Mouse (Mus musculus): ENCODE measurements around the gene Prrc2b. TPM values are rescaled to one million over a fixed set of nuclear protein-coding genes. Genes with fewer than 3 reads are reported as not detected.

The Prrc2b gene
- total RNA-seq, 2 experiments from 2014 or later: 104 to 111 TPM

DNA sequence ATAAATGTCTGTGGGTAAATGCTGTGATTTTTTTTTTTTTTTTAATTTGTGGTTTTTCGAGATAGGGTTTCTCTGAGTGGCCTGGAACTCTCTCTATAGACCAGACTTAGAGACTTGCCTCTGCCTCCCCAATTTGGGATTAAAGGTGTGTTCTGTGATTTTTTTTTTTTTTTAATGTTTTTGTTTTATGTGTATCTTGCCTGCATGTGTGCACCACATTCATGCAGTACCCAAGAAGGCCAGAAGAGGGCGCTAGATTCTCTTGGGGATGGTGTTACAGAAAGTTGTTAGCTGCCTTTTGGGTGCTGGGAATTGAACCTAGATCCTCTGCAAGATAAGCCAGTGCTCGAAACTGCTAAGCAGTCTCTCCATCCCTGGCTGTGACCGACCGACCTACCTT is 10.1 kb downstream of the Prrc2b start:
- no peak for DNase-seq

DNA sequence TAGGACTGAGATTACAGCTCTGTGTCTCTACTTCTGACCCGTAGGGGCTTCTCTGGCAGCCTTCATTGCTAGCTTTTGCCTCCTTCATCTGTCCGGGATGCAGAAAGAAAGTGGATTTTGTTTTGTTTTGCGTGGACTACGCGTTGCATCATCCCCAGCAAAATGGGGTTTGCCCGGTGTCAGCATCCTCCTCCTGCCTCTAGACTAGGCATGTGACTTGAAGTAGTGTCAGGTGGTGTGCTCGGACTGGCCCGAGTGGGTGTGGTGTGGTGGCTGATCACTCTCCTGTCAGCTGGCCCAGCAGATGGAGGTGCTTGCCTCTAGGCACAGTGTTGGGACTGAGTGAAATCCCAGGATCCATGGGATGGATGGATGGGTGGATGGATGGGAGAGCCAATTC is 11.2 kb downstream of the Prrc2b start:
- DNase-seq: no peak

DNA sequence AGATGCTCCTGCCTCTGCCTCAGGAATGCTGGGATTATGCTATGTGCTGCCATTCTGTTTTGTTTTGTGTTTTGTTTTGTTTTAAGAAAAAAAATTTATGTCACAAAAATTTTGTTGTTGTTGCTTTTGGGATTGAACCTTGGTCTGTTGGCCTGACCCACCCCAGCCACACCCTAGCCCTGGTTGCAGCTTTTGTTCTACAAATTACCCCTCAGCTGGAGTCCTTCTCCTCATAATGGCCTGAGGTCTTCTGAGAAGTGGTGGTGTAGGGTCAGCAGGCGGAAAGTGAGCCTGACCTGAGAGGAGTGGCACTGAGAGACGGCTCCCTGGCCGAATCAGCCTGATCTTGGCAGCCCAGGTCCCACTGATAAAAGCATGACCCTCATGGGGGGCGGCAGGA is 11.8 kb downstream of the Prrc2b start:
- no peak for DNase-seq

DNA sequence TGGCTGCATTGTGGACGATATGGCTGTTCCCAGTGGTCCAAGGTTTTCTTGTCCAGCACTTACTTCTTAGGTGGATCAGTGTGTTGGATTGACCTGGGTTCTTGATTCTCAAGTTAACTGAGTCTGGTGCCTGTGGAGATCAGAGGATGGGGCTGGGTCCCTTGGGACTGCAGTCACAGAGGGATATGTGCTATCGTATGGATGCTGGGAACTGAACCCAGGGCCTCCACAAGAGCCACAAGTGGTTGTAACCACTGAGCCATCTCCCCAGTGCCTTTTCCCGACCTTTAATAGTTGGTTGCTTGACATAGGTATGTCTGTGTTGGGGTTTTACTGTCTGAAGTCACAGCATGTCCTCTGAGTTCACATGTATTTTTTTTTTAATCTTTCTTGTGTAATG is 12.2 kb downstream of the Prrc2b start:
- DNase-seq: no peak

DNA sequence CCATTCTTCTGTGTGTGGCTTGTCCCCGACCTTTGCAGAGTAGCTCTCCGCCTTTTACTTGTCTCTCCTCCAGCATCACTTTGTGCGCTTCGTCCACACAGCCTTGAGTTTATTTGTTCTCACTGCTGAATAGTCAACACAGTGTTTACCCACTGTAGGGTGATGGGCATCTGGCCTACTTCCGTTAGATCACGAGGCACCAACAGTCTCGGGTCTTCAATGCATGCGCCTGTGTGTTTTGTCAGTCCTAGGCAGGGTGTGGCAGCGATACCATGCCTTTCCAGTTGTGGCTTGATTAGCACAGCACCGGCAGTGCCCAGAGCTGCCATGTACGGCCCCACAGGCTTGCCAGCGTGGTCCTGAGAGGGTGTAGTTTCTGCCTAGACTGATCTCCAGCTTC is 13.6 kb downstream of the Prrc2b start:
- no peak for DNase-seq

DNA sequence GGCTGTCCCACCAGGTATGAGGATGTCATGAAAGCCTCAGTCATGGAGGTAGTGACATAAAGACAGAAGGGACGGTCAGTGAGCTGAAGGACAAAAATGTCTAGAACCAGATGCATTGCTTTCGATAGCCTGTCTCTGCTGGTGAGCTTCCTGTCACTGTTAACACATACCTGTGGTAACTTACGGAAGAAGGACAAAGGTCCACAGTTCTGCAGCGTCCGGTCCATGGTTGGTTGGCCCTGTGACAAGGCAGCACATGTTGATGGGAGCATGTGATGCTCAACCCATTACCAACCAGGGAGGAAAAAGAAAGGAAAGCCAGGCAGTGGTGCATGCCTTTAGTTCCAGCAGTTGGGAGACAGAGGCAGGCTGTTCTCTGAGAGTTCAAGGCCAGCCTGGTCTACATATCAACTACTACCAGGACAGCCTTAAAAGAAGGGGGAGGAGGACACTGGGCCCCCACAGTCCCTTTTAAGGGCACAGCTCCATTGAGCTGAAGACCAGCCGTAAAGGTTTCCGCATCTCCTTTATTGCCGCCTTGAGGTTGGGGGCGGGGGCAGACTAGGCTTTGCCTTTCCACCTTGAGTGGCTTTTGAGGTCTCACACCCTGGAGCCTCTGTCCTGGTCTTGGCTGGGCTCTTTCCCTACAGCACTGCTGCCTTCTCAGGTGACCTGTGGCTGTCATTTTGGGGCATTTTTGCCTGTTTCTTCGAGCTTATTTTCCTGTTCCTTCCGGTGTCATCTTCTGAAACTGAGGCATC is 14.3 kb downstream of the Prrc2b start:
- DNase-seq: no peak

DNA sequence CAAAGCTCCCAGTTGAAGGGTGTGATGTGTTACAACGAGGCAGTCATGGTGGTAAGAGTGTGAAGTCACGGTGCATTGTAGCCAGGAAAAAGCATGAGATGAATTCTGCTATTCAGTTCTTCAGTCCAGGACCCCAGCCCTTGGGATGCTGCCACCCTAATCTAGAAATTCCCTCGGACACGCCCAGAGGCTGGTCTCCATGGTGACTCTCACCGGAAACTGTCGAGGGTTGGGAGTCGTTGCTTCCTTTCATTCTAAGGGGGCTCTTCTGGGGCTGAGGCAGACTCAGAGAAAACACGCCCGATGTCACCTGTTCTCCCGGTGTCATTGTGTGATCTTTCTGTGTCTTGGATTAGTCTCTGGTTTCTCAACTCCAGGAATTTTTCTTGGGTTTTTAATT is 15.7 kb downstream of the Prrc2b start:
- DNase-seq: no peak

DNA sequence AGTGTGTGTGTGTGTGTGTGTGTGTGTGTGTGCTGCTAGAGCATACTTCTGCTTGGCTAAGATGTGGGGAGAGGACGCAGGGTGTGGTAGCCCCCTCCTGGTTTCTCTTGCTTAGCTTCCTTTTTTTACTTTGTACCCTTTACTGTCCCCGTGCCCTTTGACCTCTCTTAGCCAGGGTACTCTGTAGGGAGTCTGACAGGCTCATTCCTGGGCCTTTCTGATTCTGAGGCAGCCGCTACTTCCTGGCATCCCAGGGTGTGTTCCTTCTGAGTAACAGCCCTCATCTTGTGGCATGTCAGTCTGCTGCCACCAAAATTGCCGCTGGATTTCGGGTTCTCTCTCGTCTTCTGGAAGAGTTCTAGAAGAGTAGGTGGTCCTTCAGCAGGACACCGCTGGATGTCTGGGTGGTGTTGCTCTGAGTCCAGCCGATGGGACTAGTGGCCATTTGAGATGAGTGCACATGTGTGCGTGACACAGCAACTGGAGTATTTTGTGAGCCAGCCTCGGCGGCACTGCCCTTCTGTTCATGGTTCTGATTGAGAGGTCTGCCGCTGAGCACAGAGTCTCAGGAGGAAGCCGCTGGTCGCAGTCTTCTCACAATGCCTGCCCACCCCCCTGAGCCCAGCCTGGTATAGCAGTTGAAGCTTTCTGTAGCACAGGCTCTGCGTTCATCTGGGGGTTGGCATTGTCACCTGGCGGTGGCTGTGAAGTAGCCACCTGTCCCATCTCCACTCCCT is 16.3 kb downstream of the Prrc2b start:
- DNase-seq: no peak

DNA sequence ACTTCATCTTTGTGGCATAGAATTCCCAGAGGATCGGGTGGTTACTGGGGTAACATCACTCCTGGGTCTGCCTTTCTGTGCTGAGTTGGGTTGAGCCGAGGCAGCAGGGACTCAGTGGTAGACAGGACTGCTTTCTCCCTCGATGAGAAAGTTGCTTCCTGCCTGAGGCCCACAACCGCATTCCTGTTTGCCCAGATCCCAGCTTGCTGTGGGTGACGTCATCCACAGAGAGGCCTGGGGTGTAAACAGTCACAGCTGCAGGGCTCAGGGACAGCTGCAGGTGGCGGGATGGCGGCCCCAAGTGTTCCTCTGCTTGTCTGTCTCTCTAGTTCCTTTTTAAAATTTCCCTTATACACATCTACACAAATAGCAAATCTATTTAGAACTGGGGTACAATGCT is 16.9 kb downstream of the Prrc2b start:
- DNase-seq: peak; percentile 62

DNA sequence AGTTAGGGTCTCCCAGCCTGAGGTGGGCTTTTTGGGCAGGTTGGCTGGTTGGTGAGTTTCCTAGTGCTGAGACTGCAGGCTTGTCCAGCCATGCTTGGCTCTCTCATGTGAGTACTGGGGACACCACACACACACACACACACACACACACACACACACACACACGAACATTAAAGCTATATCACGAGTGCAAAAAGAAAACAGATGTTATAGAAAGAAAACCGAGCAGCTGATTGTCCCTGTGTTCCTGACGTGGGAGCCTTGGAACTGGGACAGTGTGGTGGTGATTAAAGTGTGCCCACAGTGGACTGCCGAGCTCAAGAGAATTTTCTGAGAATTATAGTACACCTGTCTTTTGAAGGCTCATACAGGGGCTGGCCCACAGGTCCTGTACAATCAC is 18.4 kb downstream of the Prrc2b start:
- DNase-seq: no peak

DNA sequence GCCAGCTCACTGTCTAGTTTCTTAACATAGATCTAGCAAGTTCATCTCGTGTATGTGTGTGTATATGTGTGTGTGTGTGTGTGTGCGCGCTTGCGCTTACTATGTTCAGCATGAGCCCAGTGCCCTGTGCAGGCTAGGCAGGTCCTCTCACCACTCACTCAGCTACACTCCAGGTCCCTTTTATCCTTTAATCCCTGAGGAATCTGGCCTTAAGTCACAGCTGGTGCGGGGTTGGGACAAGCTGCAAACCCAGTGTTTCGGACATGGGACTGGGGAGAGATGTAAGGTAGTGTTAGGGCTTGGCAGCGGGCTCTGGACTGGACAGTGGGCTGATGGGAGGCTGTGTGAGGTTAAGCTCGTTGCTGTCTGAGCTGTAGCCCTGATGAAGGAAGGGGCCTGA is 19.1 kb downstream of the Prrc2b start:
- no peak for DNase-seq

DNA sequence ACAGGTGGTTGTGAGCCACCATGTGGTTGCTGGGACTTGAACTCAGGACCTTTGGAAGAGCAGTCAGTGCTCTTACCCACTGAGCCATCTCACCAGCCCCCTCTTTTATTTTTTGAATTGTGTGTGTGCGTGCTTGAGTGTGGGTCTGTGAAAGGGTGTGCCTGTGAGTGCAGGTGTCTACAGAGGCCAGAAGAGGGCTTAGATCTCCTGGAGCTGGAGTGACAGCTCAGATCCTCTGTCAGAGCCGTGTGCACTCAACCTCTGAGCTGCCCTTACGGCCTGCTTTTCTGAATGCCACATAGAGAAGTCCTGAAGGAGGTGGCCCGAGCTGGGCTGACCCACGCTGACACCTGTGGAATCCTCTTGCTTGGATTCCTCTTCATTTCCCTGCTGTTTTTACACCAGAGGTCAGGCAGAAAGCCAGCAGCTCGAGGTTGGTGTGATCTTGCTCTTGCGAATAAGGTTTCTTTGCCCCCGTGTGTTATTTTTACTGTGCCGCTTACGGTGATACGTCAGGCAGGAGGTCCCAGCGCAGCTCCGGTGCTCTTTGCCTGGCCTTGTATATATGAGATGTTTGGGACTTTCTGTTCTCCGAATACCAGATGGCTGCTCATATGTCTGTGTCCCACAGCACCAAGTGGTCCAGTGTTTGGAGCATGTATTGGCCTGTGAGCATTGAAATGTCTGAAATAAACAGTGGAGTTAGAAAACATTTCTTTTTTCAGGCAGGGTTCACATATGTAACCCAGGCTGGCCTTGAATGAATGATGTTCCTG is 21.0 kb downstream of the Prrc2b start:
- no peak for DNase-seq

DNA sequence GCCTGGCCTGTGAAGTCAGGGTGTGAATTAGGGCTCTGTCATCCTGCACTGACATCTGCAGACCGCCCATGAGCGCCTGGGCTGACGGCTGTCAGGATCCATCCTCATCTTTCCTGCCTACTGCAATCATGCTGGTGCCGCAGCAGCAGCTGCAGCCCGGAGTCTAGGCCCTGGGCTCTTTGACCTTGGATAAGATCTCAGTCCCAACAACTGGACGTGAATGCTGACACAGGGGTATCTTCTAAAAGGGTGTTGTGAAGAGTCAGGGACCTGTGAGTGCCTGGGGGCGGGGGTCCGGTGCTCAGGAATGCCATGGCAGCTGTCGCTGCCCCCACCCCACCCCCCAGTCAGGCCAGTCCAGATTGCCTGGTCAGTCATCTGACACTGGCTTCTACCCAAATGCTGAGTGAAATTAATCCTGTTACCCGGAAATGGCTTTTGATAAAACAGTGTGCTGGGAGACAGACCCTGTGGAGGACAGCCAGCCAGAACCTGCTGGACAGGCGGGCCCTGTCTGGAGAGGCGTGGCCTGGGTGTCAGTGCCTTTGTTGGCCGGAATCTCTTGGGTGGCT is 23.4 kb downstream of the Prrc2b start:
- peak; percentile 60 for DNase-seq

DNA sequence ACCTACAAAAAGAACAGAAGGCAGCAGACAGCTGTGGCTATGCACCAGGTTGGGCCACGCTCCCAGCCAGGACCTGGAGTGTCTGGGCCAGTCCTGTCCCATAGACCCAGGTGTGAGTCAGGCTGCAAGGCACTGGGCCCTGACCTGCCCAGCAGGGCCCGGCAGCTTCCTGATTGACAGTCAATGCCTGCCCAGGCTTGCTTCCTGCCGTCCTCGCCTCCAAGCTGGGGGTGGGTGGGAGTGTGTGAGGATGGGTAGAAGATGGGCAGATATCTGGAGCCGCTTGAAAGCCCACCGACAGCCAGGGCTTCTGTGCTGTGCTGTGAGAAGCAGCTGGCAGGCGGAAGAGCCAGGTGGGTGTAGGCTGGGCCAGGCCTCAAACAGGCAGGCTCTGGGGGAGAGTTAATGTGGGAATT is 24.2 kb downstream of the Prrc2b start:
- DNase-seq: no peak

DNA sequence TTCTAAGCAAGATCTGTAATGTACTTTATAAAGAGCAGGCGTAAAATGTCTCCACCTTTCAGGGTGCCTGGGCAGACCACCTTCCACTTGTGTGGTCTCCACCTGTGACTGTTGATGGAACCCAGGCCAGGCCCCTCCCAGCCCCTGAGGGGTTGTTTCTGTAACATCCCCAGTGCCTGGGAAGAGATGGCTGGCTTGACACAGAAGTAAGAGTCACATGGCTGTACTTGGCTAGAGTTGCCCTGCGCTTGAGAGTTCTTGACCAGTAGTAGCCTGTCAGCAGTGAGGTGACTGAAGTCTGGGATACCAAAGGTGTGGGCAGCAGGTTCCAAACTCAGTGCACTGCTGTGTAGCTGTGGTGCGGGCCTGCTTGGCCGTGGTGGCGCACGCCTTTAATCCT is 24.6 kb downstream of the Prrc2b start:
- no peak for DNase-seq

DNA sequence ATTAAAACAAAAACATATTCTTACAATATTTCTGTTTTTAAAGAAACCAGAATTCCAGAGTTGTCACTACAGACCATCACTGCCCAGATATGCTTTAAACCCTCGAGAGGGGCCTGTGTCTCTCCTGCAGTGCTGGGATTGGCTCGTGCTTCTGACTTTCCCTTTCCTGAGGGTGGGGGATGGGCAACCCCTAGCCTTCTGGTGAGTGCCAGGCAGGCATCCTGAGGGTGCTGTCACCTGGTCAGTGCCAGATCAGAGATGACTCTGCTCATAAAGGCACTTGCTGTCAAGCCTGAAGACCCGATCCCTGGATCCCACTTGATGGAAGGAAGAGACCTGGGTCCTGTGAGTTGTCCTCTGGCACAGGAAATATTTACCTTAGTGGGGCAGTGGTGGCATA is 26.0 kb downstream of the Prrc2b start:
- no peak for DNase-seq

DNA sequence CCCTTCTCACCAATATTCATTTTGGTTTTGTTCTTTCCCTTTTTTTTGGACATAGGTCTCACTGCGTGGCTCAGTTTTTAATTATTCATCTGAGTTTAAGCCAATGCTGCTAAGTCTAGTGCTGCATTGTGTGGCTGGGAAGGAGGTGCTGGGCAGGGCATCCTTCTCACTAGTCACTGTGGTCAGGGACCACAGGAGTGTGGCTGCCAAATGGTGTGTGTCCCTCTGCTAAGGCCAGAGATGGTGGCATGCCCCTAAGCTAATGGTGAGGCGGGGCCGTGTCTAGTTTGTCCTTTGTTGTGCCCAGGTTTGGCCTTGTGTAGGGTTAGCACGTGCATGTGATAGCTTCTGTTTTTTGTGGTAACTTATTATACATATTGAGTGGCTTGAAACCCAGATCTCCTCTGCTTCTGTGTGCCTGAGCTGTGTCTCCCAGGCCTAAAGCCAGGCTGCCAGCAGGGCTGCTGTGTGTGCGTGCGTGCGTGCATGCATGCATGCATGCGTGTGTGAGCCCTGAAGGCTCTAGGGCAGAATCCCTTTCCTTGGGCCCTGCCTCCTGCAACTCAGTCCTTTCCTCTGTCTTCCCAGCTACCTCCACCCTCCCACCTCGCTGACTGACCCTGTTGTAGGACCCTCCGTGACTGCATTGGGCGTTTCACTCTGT is 26.6 kb downstream of the Prrc2b start:
- no peak for DNase-seq

DNA sequence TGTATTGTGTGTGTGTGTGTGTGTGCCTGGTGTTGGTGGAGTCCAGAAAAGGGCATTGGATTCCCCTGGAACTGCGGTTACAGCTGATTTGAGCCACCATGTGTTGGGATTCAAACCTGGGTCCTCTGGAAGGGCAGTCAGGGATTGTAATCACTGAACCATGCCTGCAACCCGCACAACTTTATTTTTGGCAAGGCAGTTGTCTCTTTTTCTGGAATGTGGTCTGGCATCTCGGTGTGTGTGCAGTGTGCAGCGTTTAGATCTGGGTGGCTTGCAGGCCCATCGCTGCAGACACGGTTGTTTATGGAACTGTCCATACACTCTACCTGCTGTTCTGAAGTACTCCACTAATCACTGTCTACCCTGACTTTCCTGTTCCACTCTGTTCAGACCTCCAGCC is 28.5 kb downstream of the Prrc2b start:
- no peak for DNase-seq

DNA sequence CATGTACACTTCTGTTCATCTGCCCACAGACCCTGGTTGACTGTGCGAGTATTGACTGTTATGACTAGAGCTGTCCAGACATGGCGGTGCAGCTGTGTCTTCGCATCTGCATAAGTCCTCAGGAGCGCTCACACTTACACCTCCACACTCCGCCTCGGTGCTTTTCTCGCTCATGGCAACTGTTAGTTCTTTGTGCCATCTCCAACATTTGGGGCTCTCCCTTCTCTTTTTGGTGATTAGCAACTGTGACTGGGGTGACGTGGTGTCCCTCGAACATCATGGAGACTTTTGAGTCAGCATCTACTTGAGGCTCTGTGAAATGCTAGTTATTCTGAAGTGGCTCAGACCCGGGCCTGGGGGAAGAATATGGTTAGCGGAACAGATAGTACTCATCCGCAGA is 29.2 kb downstream of the Prrc2b start:
- DNase-seq: no peak

DNA sequence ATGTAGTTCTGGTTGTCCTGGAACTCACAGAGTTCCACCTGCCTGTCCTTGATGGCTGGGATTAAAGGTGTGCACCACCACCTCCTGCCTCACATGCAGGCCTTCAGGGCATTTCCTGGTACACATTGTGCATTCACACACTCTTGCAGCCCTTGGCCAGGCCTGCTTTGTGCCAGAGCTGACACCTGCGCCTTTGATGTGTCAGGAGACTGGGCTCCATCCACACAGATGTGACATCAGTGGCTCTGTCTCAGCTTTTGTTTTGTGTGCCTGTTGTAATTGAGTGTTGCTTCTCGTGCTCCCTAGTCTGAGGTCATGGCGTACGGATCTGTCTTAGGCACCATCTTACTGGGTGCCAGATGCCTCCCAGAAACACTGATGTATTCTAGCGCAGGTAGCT is 30.5 kb downstream of the Prrc2b start:
- DNase-seq: no peak

DNA sequence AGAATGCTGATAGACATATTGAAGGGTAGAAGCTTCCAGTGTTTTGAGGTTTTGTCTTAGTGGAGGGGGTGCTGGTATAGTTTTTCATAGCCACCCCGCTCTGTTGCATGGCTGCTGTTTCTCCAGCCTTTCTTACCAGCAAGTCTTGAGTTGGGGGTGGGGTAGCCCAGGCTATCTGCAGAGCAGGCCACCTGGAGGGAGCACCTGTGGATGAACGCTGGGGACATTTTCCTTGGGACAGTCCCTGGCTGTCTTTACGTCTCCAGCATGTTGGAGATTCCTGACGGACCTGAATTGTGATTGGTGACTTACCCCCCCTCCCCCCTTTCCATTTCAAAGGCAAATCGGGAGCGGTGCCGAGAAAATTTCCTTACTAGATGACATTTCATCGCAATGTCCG is 31.2 kb downstream of the Prrc2b start:
- no peak for DNase-seq

DNA sequence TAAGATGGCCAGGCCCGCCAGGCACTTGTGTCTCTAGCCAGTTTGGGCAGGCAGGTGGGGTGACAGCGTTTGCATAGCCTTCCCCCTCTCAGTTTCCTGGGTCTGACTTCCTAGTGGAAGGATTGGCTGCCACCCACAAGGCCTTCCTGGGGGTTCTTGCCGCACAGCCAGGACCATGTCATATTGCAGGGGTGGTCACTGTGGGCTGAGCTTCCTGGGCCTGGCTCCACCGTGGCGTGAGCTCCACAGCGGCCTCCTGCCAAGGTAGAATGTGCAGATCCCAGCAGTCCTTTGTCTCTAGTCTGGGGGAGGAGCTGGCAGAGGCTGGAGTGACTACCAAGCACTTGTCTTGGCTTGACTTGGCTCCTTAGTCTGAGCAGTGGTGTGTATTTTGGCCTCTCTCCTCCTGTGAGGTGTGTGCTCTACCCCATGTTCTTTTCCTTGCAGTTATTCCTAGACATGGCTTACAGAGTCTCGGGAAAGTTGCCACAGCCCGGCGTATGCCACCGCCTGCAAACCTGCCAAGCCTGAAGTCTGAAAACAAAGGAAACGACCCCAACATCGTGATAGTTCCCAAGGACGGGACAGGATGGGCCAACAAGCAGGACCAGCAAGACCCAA is 31.9 kb downstream of the Prrc2b start:
- DNase-seq: no peak

Measured in gastrocnemius, postnatal 10 days (tissue).